Mouse (Mus musculus) olfactory bulb, adult 2 months (tissue): ENCODE results near the gene Fbxo17. TPM values are rescaled to one million over a fixed set of nuclear protein-coding genes. Genes with fewer than 3 reads are reported as not detected.

Source experiments
- H3K27ac ChIP-seq: fragments of 200-500 bp; 2 replicates; pipeline ENCODE4 v1.5.1; 2012; ENCODE audit warnings: low read depth, low read length; ENCODE audit not compliant: insufficient read depth
- H3K4me1 ChIP-seq: fragments of 200-500 bp; 2 replicates; pipeline ENCODE4 v1.6.1; 2012; ENCODE audit warnings: low read length; ENCODE audit not compliant: control insufficient read depth, insufficient read depth
- H3K4me3 ChIP-seq: fragments of 200-500 bp; 2 replicates; pipeline ENCODE4 v1.5.1; 2012; ENCODE audit warnings: mild to moderate bottlenecking, low read depth, low read length, moderate library complexity; ENCODE audit not compliant: insufficient read depth
- CTCF ChIP-seq: fragments of 200-500 bp; IDR thresholded peaks from 2 replicates; pipeline ENCODE4 v1.5.1; 2012; ENCODE audit warnings: low read depth, mild to moderate bottlenecking, low read length, moderate library complexity; ENCODE audit not compliant: insufficient read depth
- POLR2A ChIP-seq: fragments of 200-500 bp; IDR thresholded peaks from 2 replicates; pipeline ENCODE4 v1.6.1; 2012; ENCODE audit warnings: mild to moderate bottlenecking, low read depth, low read length, moderate library complexity; ENCODE audit not compliant: insufficient read depth
- WGBS: fragments of 180-500 bp; shearing (Covaris S2); methylation state at CpG from one replicate; pipeline ENCODE4 v1.1.7; 2018; 5-methylcytosine and 5-hydroxymethylcytosine counted together
- polyA plus RNA-seq: library from polyadenylated mRNA; stranded (reverse); fragments of >200 nt; gene quantifications from 2 replicates; pipeline ENCODE4 v1.2.4, GENCODE M21; 2012; ENCODE audit warnings: low replicate concordance; ENCODE audit not compliant: missing spikeins, insufficient read depth, insufficient read length

Gene Fbxo17
- polyA plus RNA-seq, 1 experiment = not detected

- Histone ChIP-seq H3K27ac (no peak overlapping the region), H3K4me3 (no peak overlapping the region), H3K4me1 (peaks cover 13% of the 10 kb centered on the region)
- TF ChIP-seq POLR2A = no peak
- no peak for TF ChIP-seq CTCF
- WGBS = 74% methylated on average over 11 of the region's 11 CpGs
These were observed 55.3 kb downstream of the Fbxo17 start for GRCm38 (mm10) chr7:28771867-28772266.

GRCm38 (mm10) chr7:28773163-28773562 is 56.6 kb downstream of the Fbxo17 start:
- no peak overlapping the region for H3K27ac ChIP-seq

GRCm38 (mm10) chr7:28774164-28774563 is 57.6 kb downstream of the Fbxo17 start:
- H3K4me3 ChIP-seq = no peak overlapping the region
- peaks cover 6% of the 10 kb centered on the region; the same call in 1 of the 2 replicates for H3K4me1 ChIP-seq
- no peak for TF ChIP-seq POLR2A
- TF ChIP-seq CTCF = no peak
- 49% methylated on average over 12 of the region's 12 CpGs for WGBS
- H3K27ac ChIP-seq = no peak overlapping the region

More at GRCm38 (mm10) chr7:28773163-28773562, 56.6 kb downstream of the Fbxo17 start:
- 84% methylated on average over 3 of the region's 3 CpGs for WGBS
- no peak overlapping the region for H3K4me3 ChIP-seq
- TF ChIP-seq CTCF (no peak), POLR2A (no peak)
- H3K4me1 ChIP-seq = peaks cover 6% of the 10 kb centered on the region; the same call in 1 of the 2 replicates

GRCm38 (mm10) chr7:28775129-28775528 is 58.5 kb downstream of the Fbxo17 start:
- Histone ChIP-seq H3K27ac (no peak overlapping the region), H3K4me3 (no peak overlapping the region), H3K4me1 (peaks cover 6% of the 10 kb centered on the region)
- no peak for TF ChIP-seq POLR2A
- TF ChIP-seq CTCF = no peak
- WGBS = 69% methylated on average over 7 of the region's 7 CpGs

- TF ChIP-seq CTCF = no peak
- no peak for TF ChIP-seq POLR2A
- Histone ChIP-seq H3K4me1 (peaks cover 23% of the 10 kb centered on the region), H3K4me3 (no peak overlapping the region), H3K27ac (no peak overlapping the region)
- WGBS = 89% methylated on average over 9 of the region's 9 CpGs
These were observed 62.2 kb downstream of the Fbxo17 start for GRCm38 (mm10) chr7:28778825-28779224.

GRCm38 (mm10) chr7:28780067-28780658 is 63.6 kb downstream of the Fbxo17 start:
- TF ChIP-seq POLR2A (no peak), CTCF (peak; percentile 50)
- Histone ChIP-seq H3K4me1 (peaks cover 27% of the 10 kb centered on the region), H3K4me3 (no peak overlapping the region), H3K27ac (peak overlapping the region; percentile 17; the same call in 1 of the 2 replicates)
- WGBS = 41% methylated on average over 6 of the region's 6 CpGs

- TF ChIP-seq POLR2A = no peak
- TF ChIP-seq CTCF = no peak
- H3K4me3 ChIP-seq = no peak overlapping the region
- WGBS = 40% methylated on average over 7 of the region's 7 CpGs
- H3K27ac ChIP-seq = peak overlapping the region; percentile 12; the same call in 1 of the 2 replicates
- H3K4me1 ChIP-seq = peaks cover 23% of the 10 kb centered on the region
These were observed 64.3 kb downstream of the Fbxo17 start for GRCm38 (mm10) chr7:28780857-28781256.

- TF ChIP-seq CTCF (no peak), POLR2A (no peak)
- 75% methylated on average over 8 of the region's 8 CpGs for WGBS
- Histone ChIP-seq H3K27ac (peak overlapping the region; percentile 12; the same call in 1 of the 2 replicates), H3K4me3 (no peak overlapping the region), H3K4me1 (peaks cover 23% of the 10 kb centered on the region)
These were observed 64.7 kb downstream of the Fbxo17 start for GRCm38 (mm10) chr7:28781261-28781663.

- H3K27ac ChIP-seq = no peak overlapping the region
- 65% methylated on average over 5 of the region's 5 CpGs for WGBS
- TF ChIP-seq POLR2A (no peak), CTCF (no peak)
- no peak overlapping the region for H3K4me3 ChIP-seq
- H3K4me1 ChIP-seq = peaks cover 24% of the 10 kb centered on the region
These were observed 68.6 kb downstream of the Fbxo17 start for GRCm38 (mm10) chr7:28785161-28785560.

Other genes starting within 250 kb of the Fbxo17 start
- gene Ifnl2, start 206.3 kb upstream of the Fbxo17 start, polyA plus RNA-seq = not detected in 2 replicates
- not detected in 2 replicates for gene Ifnl3, start 194.0 kb upstream of the Fbxo17 start, polyA plus RNA-seq
- gene Sycn, start 175.9 kb upstream of the Fbxo17 start, polyA plus RNA-seq = not detected in 2 replicates
- not detected in 2 replicates for gene Nccrp1, start 169.6 kb upstream of the Fbxo17 start, polyA plus RNA-seq
- gene Samd4b, start 118.7 kb upstream of the Fbxo17 start, polyA plus RNA-seq = not detected in 2 replicates
- not detected in 2 replicates for gene Pak4, start 118.6 kb upstream of the Fbxo17 start, polyA plus RNA-seq
- gene Acp7, start 85.5 kb upstream of the Fbxo17 start, polyA plus RNA-seq = not detected in 2 replicates
- not detected in 2 replicates for gene Fbxo27, start 24.0 kb upstream of the Fbxo17 start, polyA plus RNA-seq
- gene Mrps12, start 25.0 kb downstream of the Fbxo17 start, polyA plus RNA-seq = not detected in 2 replicates
- not detected in 2 replicates for gene Sars2, start 25.2 kb downstream of the Fbxo17 start, polyA plus RNA-seq
- not detected in 2 replicates for gene Ccer2, start 39.4 kb downstream of the Fbxo17 start, polyA plus RNA-seq
- not detected in 2 replicates for gene Sirt2, start 49.9 kb downstream of the Fbxo17 start, polyA plus RNA-seq
- gene Nfkbib, start 50.7 kb downstream of the Fbxo17 start, polyA plus RNA-seq = not detected in 2 replicates
- not detected in 2 replicates for gene Rinl, start 72.2 kb downstream of the Fbxo17 start, polyA plus RNA-seq
- 179 and 465 TPM in 2 replicates for gene Hnrnpl, start 91.7 kb downstream of the Fbxo17 start, polyA plus RNA-seq
- not detected in 2 replicates for gene Ech1, start 108.4 kb downstream of the Fbxo17 start, polyA plus RNA-seq
- not detected in 2 replicates for gene Lgals4, start 117.0 kb downstream of the Fbxo17 start, polyA plus RNA-seq
- not detected in 2 replicates for gene Lgals7, start 147.0 kb downstream of the Fbxo17 start, polyA plus RNA-seq
- gene Capn12, start 164.6 kb downstream of the Fbxo17 start, polyA plus RNA-seq = not detected in 2 replicates
- 498 TPM in 1 of 2 replicates, not detected in the other for gene Actn4, start 245.5 kb downstream of the Fbxo17 start, polyA plus RNA-seq